Mouse (Mus musculus) forebrain, embryonic 12.5 days (tissue): ENCODE data around the gene Mgll. TPM values are rescaled to one million over a fixed set of nuclear protein-coding genes. Genes with fewer than 3 reads are reported as not detected.

ENCODE experiments used
- ATAC-seq: fragments of 200-750 bp; cut with Nextera tagmentation; 2 replicates; pipeline ENCODE4 v1.8.0; 2017; ENCODE audit warnings: moderate TSS enrichment; ENCODE audit not compliant: low FRiP score
- H3K27ac ChIP-seq: fragments of 300-500 bp; sonication (generic); 2 replicates; pipeline ENCODE4 v1.5.1; 2016; ENCODE audit warnings: mild to moderate bottlenecking
- H3K27me3 ChIP-seq: fragments of 300-500 bp; sonication (generic); 2 replicates; pipeline ENCODE4 v1.6.1; 2016; ENCODE audit warnings: mild to moderate bottlenecking
- H3K36me3 ChIP-seq: fragments of 300-500 bp; sonication (generic); replicated peaks from 2 replicates; pipeline ENCODE4 v1.6.1; 2016; ENCODE audit warnings: mild to moderate bottlenecking
- H3K4me1 ChIP-seq: fragments of 300-500 bp; sonication (generic); 2 replicates; pipeline ENCODE4 v1.6.1; 2016
- H3K4me2 ChIP-seq: fragments of 300-500 bp; sonication (generic); 2 replicates; pipeline ENCODE4 v1.6.1; 2016; ENCODE audit warnings: mild to moderate bottlenecking, moderate library complexity
- H3K4me3 ChIP-seq: fragments of 300-500 bp; sonication (generic); replicated peaks from 2 replicates; pipeline ENCODE4 v1.5.1; 2016; ENCODE audit warnings: mild to moderate bottlenecking
- H3K9ac ChIP-seq: fragments of 300-500 bp; sonication (generic); 2 replicates; pipeline ENCODE4 v1.6.1; 2016; ENCODE audit warnings: mild to moderate bottlenecking
- H3K9me3 ChIP-seq: fragments of 300-500 bp; sonication (generic); 2 replicates; pipeline ENCODE4 v1.6.1; 2016
- WGBS: fragments of 180-500 bp; shearing (Covaris S2); methylation state at CpG from one replicate; pipeline ENCODE4 v1.1.7; 2016; 5-methylcytosine and 5-hydroxymethylcytosine counted together
- polyA plus RNA-seq: library from polyadenylated mRNA; unstranded; fragments of >200 nt; fragmentation: Nextera tagmentation; extraction: Ambion mirVana; gene quantifications from 2 replicates; pipeline ENCODE4 v1.2.1, GENCODE M21; 2016

Mgll gene
- polyA plus RNA-seq, 1 experiment from 2014 or later = 5.5 TPM

GRCm38 (mm10) chr6:88833340-88834140 is 109.3 kb downstream of the Mgll start:
- Histone ChIP-seq H3K27me3 (no peaks in the 10 kb centered on the region), H3K4me1 (no peaks in the 10 kb centered on the region), H3K36me3 (peaks cover 25% of the 10 kb centered on the region), H3K4me3 (no peak overlapping the region), H3K4me2 (no peak overlapping the region), H3K9ac (no peak overlapping the region), H3K9me3 (no peaks in the 10 kb centered on the region), H3K27ac (no peak overlapping the region)
- no peak for ATAC-seq
- 91% methylated on average over 5 of the region's 5 CpGs for WGBS

- no peak for ATAC-seq
- Histone ChIP-seq H3K9me3 (no peaks in the 10 kb centered on the region), H3K36me3 (peaks cover 30% of the 10 kb centered on the region), H3K9ac (no peak overlapping the region), H3K27me3 (no peaks in the 10 kb centered on the region), H3K27ac (no peak overlapping the region), H3K4me2 (no peak overlapping the region), H3K4me1 (no peaks in the 10 kb centered on the region; the same call in 1 of the 2 replicates), H3K4me3 (no peak overlapping the region)
- WGBS = 86% methylated on average over 5 of the region's 5 CpGs
Observed at GRCm38 (mm10) chr6:88835047-88835446, 110.8 kb downstream of the Mgll start.

- no peak overlapping the region for H3K9ac ChIP-seq
- WGBS = 91% methylated on average over 28 of the region's 28 CpGs
Observed at GRCm38 (mm10) chr6:88836178-88836819, 112.1 kb downstream of the Mgll start.

GRCm38 (mm10) chr6:88837999-88838398 is 113.8 kb downstream of the Mgll start:
- WGBS = 91% methylated on average over 12 of the region's 12 CpGs
- H3K9me3 ChIP-seq = no peaks in the 10 kb centered on the region

More at GRCm38 (mm10) chr6:88836178-88836819, 112.1 kb downstream of the Mgll start:
- no peak overlapping the region for H3K4me2 ChIP-seq
- peaks cover 30% of the 10 kb centered on the region for H3K36me3 ChIP-seq
- H3K9me3 ChIP-seq = no peaks in the 10 kb centered on the region
- H3K4me1 ChIP-seq = peaks cover 11% of the 10 kb centered on the region
- no peak for ATAC-seq
- H3K27ac ChIP-seq = no peak overlapping the region
- H3K4me3 ChIP-seq = no peak overlapping the region
- H3K27me3 ChIP-seq = no peaks in the 10 kb centered on the region

GRCm38 (mm10) chr6:88838613-88839012 is 114.4 kb downstream of the Mgll start:
- WGBS = 91% methylated on average over 10 of the region's 10 CpGs
- no peak overlapping the region for H3K27ac ChIP-seq
- no peaks in the 10 kb centered on the region for H3K9me3 ChIP-seq
- H3K9ac ChIP-seq = no peak overlapping the region
- H3K4me2 ChIP-seq = no peak overlapping the region
- no peak overlapping the region for H3K4me3 ChIP-seq
- peaks cover 30% of the 10 kb centered on the region for H3K36me3 ChIP-seq
- 0 out of 2 replicates have a peak, but pooled peaks cover 3% of the 10 kb centered on the region for H3K27me3 ChIP-seq
- peaks cover 23% of the 10 kb centered on the region for H3K4me1 ChIP-seq
- ATAC-seq = no peak

More at GRCm38 (mm10) chr6:88837999-88838398, 113.8 kb downstream of the Mgll start:
- ATAC-seq = no peak
- Histone ChIP-seq H3K4me1 (peaks cover 18% of the 10 kb centered on the region), H3K4me3 (no peak overlapping the region), H3K27ac (no peak overlapping the region), H3K27me3 (no peaks in the 10 kb centered on the region), H3K4me2 (no peak overlapping the region), H3K36me3 (peaks cover 30% of the 10 kb centered on the region), H3K9ac (no peak overlapping the region)

- no peak overlapping the region for H3K4me2 ChIP-seq
- no peak overlapping the region for H3K9ac ChIP-seq
- no peak for ATAC-seq
- WGBS = 83% methylated on average over 26 of the region's 26 CpGs
- peaks cover 23% of the 10 kb centered on the region for H3K4me1 ChIP-seq
- no peak overlapping the region for H3K27ac ChIP-seq
- H3K9me3 ChIP-seq = no peaks in the 10 kb centered on the region
- no peak overlapping the region for H3K4me3 ChIP-seq
- H3K27me3 ChIP-seq = 0 out of 2 replicates have a peak, but pooled peaks cover 3% of the 10 kb centered on the region
- H3K36me3 ChIP-seq = peaks cover 30% of the 10 kb centered on the region
Observed at GRCm38 (mm10) chr6:88839135-88839970, 115.1 kb downstream of the Mgll start.

- no peak for ATAC-seq
- Histone ChIP-seq H3K4me3 (no peak overlapping the region), H3K27ac (no peak overlapping the region), H3K9ac (peak overlapping the region; percentile 78; the same call in 1 of the 2 replicates), H3K4me1 (peaks cover 23% of the 10 kb centered on the region), H3K4me2 (no peak overlapping the region), H3K27me3 (0 out of 2 replicates have a peak, but pooled peaks cover 3% of the 10 kb centered on the region), H3K9me3 (no peaks in the 10 kb centered on the region), H3K36me3 (peaks cover 31% of the 10 kb centered on the region)
- 77% methylated on average over 3 of the region's 3 CpGs for WGBS
Observed at GRCm38 (mm10) chr6:88840211-88840610, 116.0 kb downstream of the Mgll start.

- peaks cover 36% of the 10 kb centered on the region for H3K36me3 ChIP-seq
- WGBS = 57% methylated on average over 9 of the region's 9 CpGs
- H3K27ac ChIP-seq = peak overlapping the region; percentile 80
- H3K4me3 ChIP-seq = peak overlapping the region; percentile 69
- peak overlapping the region; percentile 78 for H3K9ac ChIP-seq
- no peaks in the 10 kb centered on the region for H3K9me3 ChIP-seq
- peak overlapping the region; percentile 86 for H3K4me2 ChIP-seq
- H3K27me3 ChIP-seq = 0 out of 2 replicates have a peak, but pooled peaks cover 3% of the 10 kb centered on the region
- no peak for ATAC-seq
- H3K4me1 ChIP-seq = peaks cover 23% of the 10 kb centered on the region
Observed at GRCm38 (mm10) chr6:88840791-88841513, 116.7 kb downstream of the Mgll start.

GRCm38 (mm10) chr6:88841514-88841780 is 117.2 kb downstream of the Mgll start:
- H3K9me3 ChIP-seq = no peaks in the 10 kb centered on the region
- peak overlapping the region; percentile 80 for H3K27ac ChIP-seq
- H3K4me3 ChIP-seq = peak overlapping the region; percentile 69
- 0 out of 2 replicates have a peak, but pooled peaks cover 3% of the 10 kb centered on the region for H3K27me3 ChIP-seq
- H3K36me3 ChIP-seq = peaks cover 33% of the 10 kb centered on the region
- peak overlapping the region; percentile 78 for H3K9ac ChIP-seq
- peaks cover 23% of the 10 kb centered on the region for H3K4me1 ChIP-seq
- no peak for ATAC-seq
- H3K4me2 ChIP-seq = peak overlapping the region; percentile 86
- WGBS = under 1% methylated on average over 22 of the region's 22 CpGs

GRCm38 (mm10) chr6:88841781-88842689 is 117.8 kb downstream of the Mgll start, which contains the start of gene Abtb1:
Gene Abtb1, minus strand, starts transcription at chr6:88841984.
- under 1% methylated on average over 66 of the region's 72 CpGs for WGBS

More at GRCm38 (mm10) chr6:88841781-88842689, 117.8 kb downstream of the Mgll start, which contains the start of gene Abtb1:
- H3K4me1 ChIP-seq = peaks cover 23% of the 10 kb centered on the region
- H3K9ac ChIP-seq = peak within 1 kb of the TSS; percentile 82
- peaks cover 32% of the 10 kb centered on the region for H3K36me3 ChIP-seq
- ATAC-seq = peak; percentile 95
- peak within 1 kb of the TSS; percentile 86 for H3K4me2 ChIP-seq
- peak within 1 kb of the TSS; percentile 87 for H3K27ac ChIP-seq
- H3K4me3 ChIP-seq = peak within 1 kb of the TSS; percentile 69
- H3K9me3 ChIP-seq = no peaks in the 10 kb centered on the region
- 0 out of 2 replicates have a peak, but pooled peaks cover 3% of the 10 kb centered on the region for H3K27me3 ChIP-seq
